Mouse (Mus musculus): ENCODE measurements around the gene Kank2.

The Kank2 gene

DNA sequence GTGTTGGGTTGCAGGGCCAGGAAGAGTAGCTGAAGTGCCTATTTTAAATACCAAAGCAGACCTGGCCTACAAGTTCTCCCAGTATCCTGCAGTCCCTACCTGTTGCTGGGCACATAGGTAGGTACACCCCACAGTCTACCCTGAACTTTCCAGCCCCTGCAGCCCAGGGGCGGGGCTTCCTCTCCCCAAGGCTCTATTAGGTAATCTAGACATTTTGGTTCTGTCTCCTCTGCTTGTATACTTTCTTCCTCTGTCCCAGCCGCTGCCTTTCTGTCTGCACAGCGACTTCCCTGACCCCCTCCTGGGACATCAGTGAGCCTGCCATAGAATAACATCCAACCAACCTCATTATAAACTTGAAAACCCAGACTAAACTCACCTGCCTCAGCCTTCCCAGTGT, 48.2 kb downstream of the Kank2 start:
- no peak for DNase-seq (ENCODE audit: low read depth, low spot score)

DNA sequence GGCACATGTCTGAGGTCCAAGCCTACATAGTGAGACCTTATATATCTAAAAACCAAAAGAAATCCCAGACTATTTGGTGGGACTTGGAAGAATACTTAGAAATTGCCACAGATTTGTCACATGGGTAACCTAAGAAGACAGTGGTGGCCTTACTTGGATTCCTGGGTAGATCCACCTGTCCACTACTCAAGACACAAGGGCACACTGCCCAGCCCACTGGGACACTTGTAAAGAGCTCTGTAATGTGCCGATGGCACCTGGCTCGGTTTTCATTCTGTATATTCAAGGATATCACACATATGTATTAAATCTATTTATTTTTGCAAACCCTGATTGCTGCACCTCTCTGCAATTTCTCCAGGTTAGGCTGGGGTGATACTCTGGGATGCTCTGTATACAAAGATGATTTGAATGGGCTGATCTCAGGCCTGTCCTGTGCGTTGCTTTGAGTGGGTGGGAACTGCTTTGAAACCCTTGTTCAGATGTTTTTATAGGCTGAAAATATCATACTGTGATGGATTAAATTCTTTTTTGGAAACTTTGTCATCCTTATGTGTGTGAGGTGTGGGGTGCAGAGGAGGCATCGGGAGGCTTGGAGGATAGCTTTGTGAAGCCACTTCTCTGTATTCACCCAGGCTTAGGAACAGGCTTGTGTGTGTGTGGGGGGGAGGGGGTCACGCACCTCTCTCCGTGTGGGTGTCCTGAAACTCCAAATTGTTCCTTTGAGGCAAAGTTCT, 49.0 kb downstream of the Kank2 start:
- DNase-seq (ENCODE audit: low read depth, low spot score) = no peak

GRCm38 (mm10) chr9:21748491-21748890, 50.1 kb downstream of the Kank2 start:
- no peak for DNase-seq (ENCODE audit: low read depth, low spot score)

- peak; percentile 56 for DNase-seq (ENCODE audit: low read depth, low spot score)
Observed at GRCm38 (mm10) chr9:21748033-21748432, 50.5 kb downstream of the Kank2 start.

GRCm38 (mm10) chr9:21747238-21747774, 51.2 kb downstream of the Kank2 start:
- DNase-seq (ENCODE audit: low read depth, low spot score) = no peak

GRCm38 (mm10) chr9:21741514-21741913, 57.0 kb downstream of the Kank2 start:
- DNase-seq (ENCODE audit: low read depth, low spot score) = no peak

GRCm38 (mm10) chr9:21740427-21740826, 58.1 kb downstream of the Kank2 start:
- no peak for DNase-seq (ENCODE audit: low read depth, low spot score)

GRCm38 (mm10) chr9:21738776-21739175, 59.8 kb downstream of the Kank2 start:
- no peak for DNase-seq (ENCODE audit: low read depth, low spot score)

- DNase-seq (ENCODE audit: low read depth, low spot score) = no peak
Observed at GRCm38 (mm10) chr9:21737188-21737587, 61.4 kb downstream of the Kank2 start.

DNA sequence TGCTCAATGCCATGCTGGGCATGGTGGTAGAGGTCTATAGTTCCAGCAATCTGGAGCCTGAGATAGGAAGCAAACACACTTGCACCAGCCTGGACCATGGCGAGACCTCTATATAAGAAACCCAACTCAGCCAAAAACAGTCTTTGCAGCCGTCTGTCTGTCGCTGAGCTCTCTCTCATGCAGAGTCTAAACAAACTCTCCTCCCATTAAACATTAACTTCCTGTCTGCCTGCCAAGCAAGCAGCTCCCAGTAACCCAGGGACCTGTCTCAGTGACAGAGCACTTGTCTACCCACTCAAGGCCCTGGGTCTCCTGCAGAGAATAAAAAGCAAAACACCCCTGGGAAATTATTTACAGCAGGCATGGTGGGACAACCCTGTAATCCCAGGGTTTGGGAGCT, 62.0 kb downstream of the Kank2 start:
- DNase-seq (ENCODE audit: low read depth, low spot score) = no peak

DNA sequence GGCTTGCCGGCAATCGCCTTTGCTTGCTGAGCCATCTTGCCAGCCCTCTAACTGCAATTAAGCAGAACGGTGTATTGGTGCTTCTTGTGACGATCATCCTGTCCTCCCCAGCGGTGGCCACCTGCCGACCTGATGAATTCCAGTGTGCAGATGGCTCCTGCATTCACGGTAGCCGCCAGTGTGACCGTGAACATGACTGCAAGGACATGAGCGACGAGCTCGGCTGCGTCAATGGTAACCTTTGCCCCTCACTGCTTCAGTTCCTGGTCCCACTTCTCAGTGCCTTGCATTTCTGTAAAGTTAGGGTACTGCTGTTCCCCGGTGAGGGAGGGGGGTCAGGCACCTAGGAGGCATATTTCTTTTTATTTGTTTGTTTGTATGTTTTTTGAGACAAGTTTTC, 63.4 kb downstream of the Kank2 start:
- DNase-seq (ENCODE audit: low read depth, low spot score) = no peak

GRCm38 (mm10) chr9:21733989-21734388, 64.6 kb downstream of the Kank2 start:
- no peak for DNase-seq (ENCODE audit: low read depth, low spot score)

- DNase-seq (ENCODE audit: low read depth, low spot score) = no peak
Observed at GRCm38 (mm10) chr9:21733446-21733845, 65.1 kb downstream of the Kank2 start.

DNA sequence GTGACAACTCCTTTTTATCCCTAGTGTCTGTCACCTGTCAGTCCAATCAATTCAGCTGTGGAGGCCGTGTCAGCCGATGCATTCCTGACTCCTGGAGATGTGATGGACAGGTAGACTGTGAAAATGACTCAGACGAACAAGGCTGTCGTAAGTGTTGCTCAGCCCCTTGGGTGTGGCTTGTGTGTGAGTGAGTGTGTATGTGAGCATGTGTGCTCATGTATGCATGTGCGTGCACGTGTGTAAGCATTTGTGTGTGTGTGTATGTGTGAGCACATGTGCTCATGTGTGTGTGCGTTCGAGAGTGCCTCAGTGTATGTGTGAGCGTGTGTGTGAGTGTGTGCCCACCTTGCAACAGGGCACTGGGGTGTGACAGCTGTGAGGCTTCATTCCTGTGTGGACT, 66.3 kb downstream of the Kank2 start:
- DNase-seq (ENCODE audit: low read depth, low spot score) = no peak

- DNase-seq (ENCODE audit: low read depth, low spot score) = peak; percentile 95
Observed at GRCm38 (mm10) chr9:21729264-21729663, 69.3 kb downstream of the Kank2 start.

GRCm38 (mm10) chr9:21728261-21728832, 70.2 kb downstream of the Kank2 start:
- DNase-seq (ENCODE audit: low read depth, low spot score) = no peak

- DNase-seq (ENCODE audit: low read depth, low spot score) = no peak
Observed at GRCm38 (mm10) chr9:21726218-21726975, 72.1 kb downstream of the Kank2 start.

GRCm38 (mm10) chr9:21725224-21726121, 73.1 kb downstream of the Kank2 start:
- no peak for DNase-seq (ENCODE audit: low read depth, low spot score)

DNA sequence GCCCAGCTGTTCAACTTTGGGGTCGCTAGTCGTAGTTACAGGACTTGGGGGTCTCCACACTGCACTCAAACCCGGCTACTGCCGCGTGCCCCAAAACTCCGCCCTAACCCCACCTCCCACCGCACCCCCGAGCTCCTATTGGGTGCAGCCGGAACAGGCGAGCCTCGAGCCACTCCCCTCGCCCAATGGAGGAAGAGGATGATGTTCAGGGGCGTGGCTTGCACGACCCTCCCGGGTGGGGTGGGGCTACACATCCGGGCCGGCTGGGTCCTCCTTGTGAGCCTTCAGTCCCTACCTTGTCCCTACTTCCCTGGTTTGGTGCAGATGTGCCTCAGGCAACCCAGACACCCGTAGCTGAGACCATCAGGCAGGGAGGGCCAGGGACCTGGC, 74.4 kb downstream of the Kank2 start:
- DNase-seq (ENCODE audit: low read depth, low spot score) = peak; percentile 90

DNA sequence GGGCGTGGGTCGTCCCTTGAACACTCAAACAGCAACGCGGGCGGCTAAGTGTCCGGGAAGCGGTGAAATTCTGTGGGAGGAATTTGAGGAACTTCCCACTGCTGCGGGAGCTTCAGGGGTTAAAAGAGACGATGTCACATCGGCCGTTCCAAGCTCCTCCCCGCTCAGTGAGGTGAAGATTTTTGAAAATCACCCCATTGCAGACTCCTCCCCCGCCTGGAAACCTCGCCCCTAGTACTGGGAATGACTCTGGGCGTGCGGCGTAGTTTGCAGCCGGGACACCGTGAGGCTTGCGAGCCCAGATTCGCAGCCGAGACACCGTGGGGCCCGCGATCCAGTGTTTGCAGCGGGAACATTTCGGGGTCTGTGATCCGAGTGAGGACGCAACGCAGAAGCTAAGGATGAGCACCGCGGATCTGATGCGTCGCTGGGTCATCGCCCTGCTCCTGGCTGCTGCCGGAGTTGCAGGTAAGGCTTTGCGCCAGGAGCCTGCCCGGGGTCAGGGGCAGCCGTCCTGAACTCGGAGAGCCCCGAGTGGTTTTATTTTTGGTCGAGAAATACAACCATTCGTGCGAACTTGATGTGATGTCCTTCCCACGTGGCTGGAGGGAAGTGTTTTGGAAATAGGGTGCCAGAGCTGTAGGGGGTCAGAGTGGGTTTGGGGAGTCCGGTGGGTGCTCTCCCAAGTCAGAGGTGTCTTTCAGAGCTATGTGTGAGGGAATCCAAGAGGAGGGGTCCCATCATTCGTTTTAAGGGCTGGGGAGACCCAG, 75.0 kb downstream of the Kank2 start, which contains the start of gene Ldlr:
Ldlr (plus strand) TSS at position 107 of the 770 bp plus-strand sequence.
- DNase-seq (ENCODE audit: low read depth, low spot score) = peak; percentile 98

GRCm38 (mm10) chr9:21721036-21721435, 77.5 kb downstream of the Kank2 start:
- DNase-seq (ENCODE audit: low read depth, low spot score) = no peak

Measured in 3T3-L1 (cell line).